Mouse (Mus musculus) CH12F3 (cell line): Measurements from ENCODE around the gene Nabp1.

Experiments used
- in situ Hi-C: fragments of 300-500 bp; cut with MboI; formaldehyde crosslinking; loops from 2 replicates; pipeline ENCODE4 v1.14.3; 2020; ENCODE audit warnings: low sequenced_read_pairs

The Nabp1 gene

GRCm38 (mm10) chr1:51418753-51419152 lies 59.5 kb downstream of the Nabp1 start:
- in situ Hi-C loops: no loop called here
